Mouse (Mus musculus) ovary, adult 18-20 months (tissue): ENCODE measurements around the gene Mypop.
A peak's percentile ranks its signal among the peaks of the same experiment; 100 is the strongest.

Experiments used
- DNase-seq: peaks from one replicate; pipeline ENCODE4 v3.0.0; 2022; ENCODE audit warnings: low spot score, mixed read lengths

Gene Mypop

DNA sequence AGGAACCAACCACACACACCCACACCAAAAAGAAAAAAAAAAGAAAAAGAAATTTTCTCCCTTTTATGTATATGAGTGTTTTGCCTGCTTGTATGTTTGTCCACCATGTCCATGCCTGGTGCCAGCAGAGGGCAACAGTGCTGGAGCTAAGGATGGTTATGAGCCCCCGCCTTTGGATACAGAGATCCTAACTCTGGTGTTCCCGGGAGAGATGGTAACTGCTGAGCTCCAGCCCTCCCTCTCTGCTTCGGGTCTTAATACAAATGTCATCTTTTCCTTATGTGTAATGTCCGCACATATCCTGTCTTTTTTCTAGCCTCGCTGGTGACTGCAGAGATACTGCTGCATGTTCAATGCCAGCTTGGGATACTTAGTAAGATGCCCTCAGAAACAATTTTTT is 1.1 kb upstream of the Mypop start:
- DNase-seq: no peak

GRCm38 (mm10) chr7:18991660-18992293 is 732 bp downstream of the Mypop start:
- no peak for DNase-seq

GRCm38 (mm10) chr7:18992294-18992675 is 1.2 kb downstream of the Mypop start:
- DNase-seq: no peak

DNA sequence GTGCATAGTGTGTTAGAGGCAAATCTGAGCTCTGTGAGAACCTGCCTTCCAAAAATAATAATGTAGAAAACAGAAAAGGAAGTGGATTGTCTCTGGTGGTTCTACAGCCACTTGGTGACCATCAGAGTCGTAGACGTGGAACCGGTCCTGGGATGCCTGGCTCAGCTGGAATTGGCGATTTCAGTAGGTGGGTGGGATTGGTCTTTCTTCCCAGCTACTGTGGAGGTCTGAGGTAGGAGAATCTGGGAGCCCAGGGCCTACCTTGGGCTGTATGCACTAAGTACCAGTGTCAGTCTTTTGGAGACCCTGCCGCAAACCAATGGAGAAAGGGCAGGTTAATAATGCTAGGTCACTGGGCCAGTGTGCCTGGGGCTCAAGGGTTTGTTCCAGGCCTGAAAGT is 2.0 kb downstream of the Mypop start:
- DNase-seq: no peak

DNA sequence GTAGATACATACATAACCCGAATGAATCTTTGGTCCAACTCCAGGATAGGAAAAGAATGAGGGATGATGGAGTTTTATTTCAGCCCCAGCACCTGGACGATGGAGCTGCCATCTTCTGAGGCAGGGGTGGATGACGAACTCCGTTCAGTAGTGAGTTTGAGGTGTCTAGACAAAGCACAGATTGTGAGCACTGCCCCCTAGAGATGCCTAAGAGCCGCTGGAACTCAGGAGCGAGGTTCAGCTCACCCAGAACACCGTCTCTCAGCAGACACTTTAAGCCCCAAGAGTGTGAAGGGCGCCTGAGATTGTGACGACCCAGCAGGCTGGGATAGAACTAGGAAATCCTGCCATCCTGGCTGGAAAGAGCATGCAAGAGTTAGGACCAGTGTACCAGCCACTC is 7.8 kb downstream of the Mypop start:
- DNase-seq: no peak

GRCm38 (mm10) chr7:19000421-19000820 is 9.4 kb downstream of the Mypop start:
- DNase-seq: no peak

DNA sequence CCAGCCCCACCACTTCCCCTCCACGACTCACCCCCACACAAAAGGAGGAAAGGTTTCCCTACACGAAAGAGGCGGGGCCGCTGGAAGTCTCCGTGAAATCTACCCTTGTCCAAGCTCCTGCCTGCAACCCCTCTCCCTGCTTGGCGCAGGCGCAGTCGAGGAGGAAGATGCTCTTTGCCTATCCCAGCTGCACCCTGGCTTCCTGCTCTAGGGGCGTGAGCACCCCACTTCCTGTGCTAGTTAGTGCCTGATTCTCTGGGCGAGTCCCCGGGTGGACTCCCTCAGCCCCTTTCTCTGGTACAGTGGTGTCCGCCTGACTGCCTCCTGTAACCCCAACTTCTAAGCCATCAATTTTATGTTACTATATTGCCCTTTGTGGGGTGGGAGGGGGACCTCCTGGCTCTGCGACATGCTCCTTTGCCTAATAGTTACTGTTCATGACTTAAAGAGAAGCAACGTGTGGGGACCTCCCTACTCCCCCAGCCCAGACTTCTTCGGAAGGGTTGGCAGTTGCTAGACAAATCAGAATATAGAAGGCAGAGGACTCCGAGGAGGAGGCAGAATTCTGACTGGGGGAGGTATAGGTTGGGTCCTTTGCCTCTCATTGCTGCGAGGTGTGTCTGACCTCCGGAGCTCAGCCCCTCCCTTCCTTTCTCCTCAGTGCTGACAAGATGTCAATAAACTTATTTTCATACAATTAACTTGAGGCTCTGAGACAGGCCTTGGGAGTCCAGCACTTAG is 10.2 kb downstream of the Mypop start:
- DNase-seq: no peak

DNA sequence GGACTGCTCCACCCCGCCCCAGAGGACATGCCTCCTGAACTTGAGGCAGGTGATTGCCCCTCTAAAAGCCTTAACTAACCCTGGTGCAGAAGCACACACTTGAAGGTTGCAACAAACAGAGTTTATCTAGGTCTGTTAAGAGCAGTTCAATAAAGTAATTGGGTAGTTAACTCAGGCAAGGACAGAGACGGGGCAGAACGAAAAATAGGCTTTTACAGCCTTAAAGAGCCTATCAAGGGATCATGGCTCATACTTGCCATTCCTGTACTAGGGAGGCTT is 10.7 kb downstream of the Mypop start:
- no peak for DNase-seq

DNA sequence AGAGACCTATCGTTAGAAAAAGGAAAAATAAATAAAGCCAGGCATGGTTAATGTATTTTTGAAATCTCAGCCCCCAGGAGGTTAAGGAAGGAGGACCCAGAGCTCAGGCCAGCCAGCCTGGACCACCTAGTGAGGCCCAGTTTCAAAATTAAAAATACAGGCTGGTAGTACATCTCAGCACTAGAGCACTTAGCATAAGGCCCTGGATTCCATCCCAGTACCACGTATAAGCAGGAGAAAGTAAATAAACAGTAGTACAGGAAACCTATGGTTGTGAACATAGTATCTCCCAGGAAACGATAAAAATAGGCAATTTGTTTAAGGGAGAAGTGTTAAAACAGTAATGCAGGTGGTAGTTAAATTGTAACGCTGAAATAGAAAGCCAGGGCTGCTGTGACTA is 11.1 kb downstream of the Mypop start:
- DNase-seq: no peak

DNA sequence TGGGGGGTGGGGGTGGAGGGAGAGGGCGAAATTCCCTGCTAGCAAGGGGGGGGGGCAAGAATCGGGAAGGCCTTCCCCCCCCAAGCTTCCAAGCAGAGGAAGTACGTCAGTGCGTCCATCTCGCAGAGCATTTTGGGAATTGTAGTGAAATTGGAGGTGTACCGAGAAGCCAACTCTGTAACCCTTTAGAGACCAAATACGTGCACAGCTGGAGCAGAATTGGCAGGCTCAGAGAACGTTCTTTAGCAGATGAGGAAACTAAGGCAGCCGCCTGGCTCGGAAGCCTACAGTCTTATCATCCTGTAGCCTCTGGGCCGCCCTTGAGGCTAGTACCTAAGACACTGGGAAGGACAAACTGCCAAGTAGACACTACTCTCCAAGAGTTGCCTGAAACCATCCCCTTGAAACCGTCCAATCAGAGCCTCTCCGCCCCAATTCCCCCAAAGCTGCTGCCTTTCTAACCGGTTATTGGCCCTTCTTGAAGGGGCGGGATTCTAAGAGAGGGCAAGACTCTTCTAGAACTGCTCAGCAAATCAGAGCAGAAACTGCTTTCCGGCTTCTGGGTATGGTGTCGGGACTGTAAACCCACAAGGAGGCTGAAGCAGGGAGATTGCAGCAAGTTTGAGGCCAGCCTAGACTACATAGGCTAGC is 11.9 kb downstream of the Mypop start:
- DNase-seq: peak; percentile 68

- peak; percentile 91 for DNase-seq
These were observed 13.0 kb downstream of the Mypop start, which contains the start of gene Irf2bp1 for GRCm38 (mm10) chr7:19003902-19004630. Gene Irf2bp1, plus strand, starts transcription at chr7:19004044.

DNA sequence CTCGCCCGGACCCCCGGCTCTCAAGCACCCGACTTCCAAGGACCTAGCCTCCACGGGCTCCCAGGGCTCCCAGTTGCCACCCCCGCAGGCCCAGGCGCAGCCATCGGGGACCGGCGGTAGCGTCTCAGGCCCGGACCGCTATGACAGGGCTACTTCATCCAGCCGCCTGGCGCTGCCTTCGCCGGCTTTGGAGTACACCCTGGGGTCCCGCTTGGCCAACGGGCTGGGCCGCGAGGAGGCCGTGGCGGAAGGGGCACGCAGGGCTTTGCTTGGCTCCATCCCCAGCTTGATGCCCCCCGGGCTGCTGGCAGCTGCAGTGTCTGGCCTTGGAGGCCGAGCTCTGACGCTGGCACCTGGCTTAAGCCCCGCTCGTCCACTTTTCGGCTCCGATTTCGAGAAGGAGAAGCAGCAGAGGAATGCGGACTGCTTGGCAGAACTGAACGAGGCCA is 13.6 kb downstream of the Mypop start:
- DNase-seq: no peak

DNA sequence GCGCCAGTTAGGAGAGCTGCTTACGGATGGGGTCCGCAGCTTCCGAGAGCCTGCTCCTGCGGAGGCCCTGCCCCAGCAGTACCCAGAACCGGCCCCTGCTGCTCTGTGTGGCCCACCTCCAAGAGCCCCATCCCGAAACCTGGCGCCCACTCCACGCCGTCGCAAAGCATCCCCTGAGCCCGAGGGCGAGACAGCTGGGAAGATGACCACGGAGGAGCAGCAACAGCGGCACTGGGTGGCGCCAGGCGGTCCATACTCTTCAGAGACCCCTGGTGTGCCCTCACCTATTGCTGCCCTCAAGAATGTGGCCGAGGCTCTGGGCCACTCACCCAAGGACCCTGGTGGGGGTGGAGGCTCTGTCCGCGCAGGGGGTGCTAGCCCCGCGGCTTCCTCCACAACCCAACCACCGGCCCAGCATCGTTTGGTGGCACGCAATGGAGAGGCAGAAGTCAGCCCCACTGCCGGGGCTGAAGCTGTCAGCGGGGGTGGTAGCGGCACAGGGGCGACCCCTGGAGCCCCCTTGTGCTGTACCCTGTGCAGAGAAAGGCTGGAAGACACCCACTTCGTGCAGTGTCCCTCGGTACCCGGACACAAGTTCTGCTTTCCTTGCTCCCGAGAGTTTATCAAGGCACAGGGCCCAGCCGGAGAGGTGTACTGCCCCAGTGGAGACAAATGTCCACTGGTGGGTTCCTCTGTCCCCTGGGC is 14.5 kb downstream of the Mypop start:
- DNase-seq: no peak

- DNase-seq: peak; percentile 58
These were observed 15.4 kb downstream of the Mypop start for GRCm38 (mm10) chr7:19006476-19006875.

- DNase-seq: no peak
These were observed 16.3 kb downstream of the Mypop start for GRCm38 (mm10) chr7:19007026-19007977.

DNA sequence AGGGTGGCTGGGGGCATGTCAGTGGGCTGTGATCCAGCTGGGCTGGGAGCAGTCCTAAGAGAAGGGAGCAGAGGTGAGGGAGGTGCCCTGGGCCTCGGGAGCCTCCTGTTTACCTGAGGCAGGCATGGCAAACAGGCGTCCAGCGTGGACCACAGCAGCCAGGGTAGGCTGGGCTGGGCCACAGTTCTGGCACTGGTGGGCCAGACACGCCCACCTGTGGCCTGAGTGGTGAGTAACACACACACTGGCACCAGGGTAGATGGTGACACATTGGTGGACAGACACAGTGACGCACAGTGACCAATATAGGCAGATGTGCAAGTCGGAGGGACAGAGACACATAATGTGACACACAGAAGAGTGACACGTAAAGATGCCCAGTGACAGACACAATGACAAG is 19.5 kb downstream of the Mypop start:
- DNase-seq: no peak

GRCm38 (mm10) chr7:19012025-19012621 is 21.1 kb downstream of the Mypop start:
- no peak for DNase-seq

DNA sequence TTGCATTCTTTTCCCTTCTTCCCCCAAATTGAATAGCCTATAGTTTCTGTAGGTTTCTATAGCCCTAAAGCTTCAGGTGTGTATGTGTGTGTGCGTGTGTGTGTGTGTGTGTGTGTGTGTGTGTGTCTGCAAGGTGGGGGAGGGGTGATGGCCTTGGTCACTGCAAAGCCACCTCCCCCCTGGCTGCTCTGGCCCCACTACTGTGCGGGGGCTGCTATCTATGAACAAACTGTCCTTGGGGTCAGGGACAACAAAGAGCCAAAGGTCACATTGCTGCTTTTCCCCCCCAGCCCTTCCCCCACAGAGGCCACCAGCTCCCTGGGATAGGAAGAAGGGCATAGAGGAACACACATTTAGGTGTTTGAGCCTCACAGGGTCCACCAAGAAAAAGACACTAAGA is 21.8 kb downstream of the Mypop start:
- DNase-seq: no peak

GRCm38 (mm10) chr7:19014452-19014851 is 23.4 kb downstream of the Mypop start:
- DNase-seq: no peak

DNA sequence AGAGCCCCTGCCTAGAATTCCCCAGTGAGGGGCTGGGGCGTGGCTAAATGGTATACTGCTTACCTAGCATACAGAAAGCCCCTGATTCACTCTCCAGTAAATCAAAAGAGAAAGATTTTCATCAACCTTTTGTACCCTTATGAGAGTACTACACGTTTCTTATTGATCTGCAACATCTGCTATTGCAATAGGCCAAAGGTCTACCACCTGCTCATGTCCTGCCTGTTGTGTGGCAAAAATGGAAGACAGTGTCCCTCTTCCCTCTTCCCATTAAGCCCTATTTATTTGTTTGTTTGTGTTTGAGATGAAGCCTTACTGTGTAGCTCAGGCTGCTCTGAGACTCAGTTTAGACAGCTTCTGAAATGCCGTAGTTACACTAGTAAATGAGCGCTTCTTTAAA is 25.0 kb downstream of the Mypop start:
- no peak for DNase-seq

DNA sequence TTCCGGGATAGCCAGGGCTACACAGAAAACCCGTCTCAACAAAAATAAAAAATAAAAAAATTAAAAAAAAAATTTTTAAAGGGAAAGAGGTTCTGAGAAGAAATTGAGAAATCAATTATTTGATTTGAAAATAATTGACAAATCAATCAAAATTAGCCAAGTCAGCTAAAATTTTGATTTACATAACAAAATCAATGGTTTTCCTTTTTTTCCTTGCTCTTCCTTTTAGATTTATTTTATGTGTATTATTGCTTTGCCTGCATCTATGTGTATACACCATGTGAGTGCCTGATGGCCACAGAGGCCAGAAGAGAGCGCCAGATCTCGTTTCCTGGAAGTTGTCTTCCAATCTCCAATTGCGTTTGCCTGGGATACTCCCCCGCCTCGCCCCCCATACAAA is 26.9 kb downstream of the Mypop start:
- DNase-seq: no peak
